Mouse (Mus musculus): Measurements from ENCODE around the gene Rgs3. TPM values are rescaled to one million over a fixed set of nuclear protein-coding genes. Genes with fewer than 3 reads are reported as not detected.

Gene Rgs3
- polyA plus RNA-seq, 1 experiment from 2014 or later: 49.1 TPM

DNA sequence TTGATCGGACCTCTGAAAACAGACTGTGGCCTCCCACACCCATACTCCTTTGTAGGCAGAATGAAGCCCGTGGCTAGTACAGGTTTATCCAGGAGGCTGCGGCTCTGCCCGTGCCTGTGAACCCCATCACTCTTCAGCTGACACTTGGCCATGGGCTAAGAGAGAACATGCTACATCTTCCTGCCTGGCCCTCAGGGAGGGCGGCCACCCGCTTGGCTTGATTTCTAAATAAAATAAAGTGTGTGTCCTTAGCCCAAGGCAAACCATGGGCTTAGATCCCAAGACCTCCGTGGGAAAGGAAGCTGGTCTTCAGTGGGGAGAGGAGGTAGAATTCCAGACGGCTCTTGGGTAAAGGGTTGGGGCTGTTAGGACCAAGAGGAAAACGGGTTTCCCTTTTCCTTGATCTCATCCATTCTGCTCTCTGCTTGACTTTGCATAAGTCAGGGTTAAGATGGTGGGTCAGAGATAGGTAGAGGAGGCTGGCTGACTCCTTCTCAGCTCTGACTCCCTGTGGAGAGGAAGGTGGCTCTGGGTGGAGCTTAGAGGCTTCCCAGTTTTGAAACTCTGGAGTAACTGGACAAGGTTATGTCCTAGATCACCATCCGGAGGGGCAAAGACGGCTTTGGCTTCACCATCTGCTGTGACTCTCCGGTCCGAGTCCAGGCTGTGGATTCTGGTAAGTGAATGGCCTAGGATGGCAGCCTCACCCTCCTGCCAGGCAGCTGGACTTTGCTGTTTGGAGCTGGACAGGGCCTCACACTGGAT, 63.8 kb downstream of the Rgs3 start:
- H3K9me3 ChIP-seq (ENCODE audit: control insufficient read depth, low read length): no peaks in the 10 kb centered on the region
- H3K4me1 ChIP-seq (ENCODE audit: control insufficient read depth, insufficient read depth, low read length): peaks cover 35% of the 10 kb centered on the region
- no peaks in the 10 kb centered on the region for H3K36me3 ChIP-seq (ENCODE audit: control insufficient read depth, insufficient read depth, low read length)
- H3K4me3 ChIP-seq (replicated peaks; ENCODE audit: low read depth, low read length): no peak overlapping the region
- no peak overlapping the region for H3K9ac ChIP-seq (replicated peaks; ENCODE audit: low read length)
- no peak overlapping the region for H3K27ac ChIP-seq (replicated peaks; ENCODE audit: low read depth, low read length)
- H3K4me2 ChIP-seq (ENCODE audit: low read length): no peak overlapping the region
- ATAC-seq (ENCODE audit: low FRiP score, low TSS enrichment) (no peak), DNase-seq (no peak)
- 89% methylated on average over 13 of the region's 13 CpGs for WGBS
- H3K27me3 ChIP-seq (ENCODE audit: control insufficient read depth, insufficient read depth, low read length): no peaks in the 10 kb centered on the region

DNA sequence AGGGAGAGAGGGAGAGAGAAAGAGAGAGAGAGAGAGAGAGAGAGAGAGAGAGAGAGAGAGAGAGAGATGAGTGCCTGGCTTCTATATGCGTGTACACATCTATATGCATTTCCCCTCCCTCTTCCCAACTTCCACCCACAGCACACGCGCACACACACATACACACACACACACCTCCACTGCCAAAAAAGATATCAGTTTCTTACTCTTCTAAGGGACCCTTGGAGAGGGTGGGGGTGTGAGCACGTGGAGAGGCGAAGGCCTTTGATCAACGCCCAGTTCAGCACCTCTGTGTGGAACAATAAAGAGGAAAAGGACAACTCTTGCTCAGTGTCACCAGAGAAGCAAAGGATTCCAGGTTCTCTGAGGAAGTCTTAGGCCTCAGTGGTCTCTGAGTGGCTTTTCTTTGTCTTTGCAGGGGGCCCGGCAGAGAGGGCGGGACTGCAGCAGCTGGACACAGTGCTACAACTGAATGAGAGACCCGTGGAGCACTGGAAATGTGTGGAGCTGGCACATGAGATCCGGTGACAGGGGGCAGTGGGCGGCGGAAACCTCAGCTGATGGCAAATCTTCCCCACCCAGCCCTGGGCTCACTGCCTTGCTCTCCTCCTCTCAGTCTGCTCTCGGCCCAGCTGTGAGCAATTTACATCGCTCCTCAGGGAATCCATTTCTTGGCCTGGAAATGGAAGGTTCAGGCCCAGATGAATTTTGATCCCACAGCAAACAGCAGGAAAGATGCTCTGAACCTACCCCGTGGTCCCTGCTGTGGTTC, 65.2 kb downstream of the Rgs3 start:
- DNase-seq: peak; percentile 64
- 28% methylated on average over 15 of the region's 15 CpGs for WGBS
- Histone ChIP-seq H3K4me1 (ENCODE audit: control insufficient read depth, insufficient read depth, low read length) (peaks cover 20% of the 10 kb centered on the region), H3K4me3 (replicated peaks; ENCODE audit: low read depth, low read length) (no peak overlapping the region), H3K36me3 (ENCODE audit: control insufficient read depth, insufficient read depth, low read length) (no peaks in the 10 kb centered on the region), H3K27ac (replicated peaks; ENCODE audit: low read depth, low read length) (peak overlapping the region; percentile 63), H3K9ac (replicated peaks; ENCODE audit: low read length) (no peak overlapping the region), H3K9me3 (ENCODE audit: control insufficient read depth, low read length) (no peaks in the 10 kb centered on the region), H3K27me3 (ENCODE audit: control insufficient read depth, insufficient read depth, low read length) (no peaks in the 10 kb centered on the region), H3K4me2 (ENCODE audit: low read length) (0 out of 2 replicates have a peak overlapping the region, but pooled peaks have one; percentile 11)
- ATAC-seq (ENCODE audit: low FRiP score, low TSS enrichment): peak; percentile 22; the same call in 1 of the 2 replicates

DNA sequence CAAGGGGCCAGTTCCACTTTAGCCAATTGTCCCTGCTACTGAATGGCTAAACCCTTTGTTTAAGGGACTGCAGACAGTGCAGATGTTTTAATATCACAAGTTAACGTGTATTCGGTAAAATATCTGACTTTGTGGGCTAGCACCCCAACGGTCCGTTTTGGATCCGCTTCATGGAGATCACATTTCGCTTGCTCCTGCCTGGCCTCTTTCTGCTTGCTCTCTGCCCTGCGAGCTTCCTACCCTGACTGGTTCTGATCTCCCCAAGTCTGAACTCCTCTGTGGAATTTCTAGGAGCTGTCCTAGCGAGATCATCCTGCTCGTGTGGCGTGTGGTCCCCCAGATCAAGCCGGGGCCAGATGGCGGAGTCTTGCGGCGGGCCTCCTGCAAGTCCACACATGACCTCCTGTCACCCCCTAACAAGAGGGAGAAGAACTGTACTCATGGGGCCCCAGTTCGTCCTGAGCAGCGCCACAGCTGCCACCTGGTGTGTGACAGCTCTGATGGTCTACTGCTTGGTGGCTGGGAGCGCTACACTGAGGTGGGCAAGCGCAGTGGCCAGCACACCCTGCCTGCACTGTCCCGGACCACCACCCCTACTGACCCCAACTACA, 65.9 kb downstream of the Rgs3 start:
- no peak overlapping the region for H3K9ac ChIP-seq (replicated peaks; ENCODE audit: low read length)
- no peak for ATAC-seq (ENCODE audit: low FRiP score, low TSS enrichment)
- H3K27ac ChIP-seq (replicated peaks; ENCODE audit: low read depth, low read length): peak overlapping the region; percentile 63; the same call in 1 of the 2 replicates

DNA sequence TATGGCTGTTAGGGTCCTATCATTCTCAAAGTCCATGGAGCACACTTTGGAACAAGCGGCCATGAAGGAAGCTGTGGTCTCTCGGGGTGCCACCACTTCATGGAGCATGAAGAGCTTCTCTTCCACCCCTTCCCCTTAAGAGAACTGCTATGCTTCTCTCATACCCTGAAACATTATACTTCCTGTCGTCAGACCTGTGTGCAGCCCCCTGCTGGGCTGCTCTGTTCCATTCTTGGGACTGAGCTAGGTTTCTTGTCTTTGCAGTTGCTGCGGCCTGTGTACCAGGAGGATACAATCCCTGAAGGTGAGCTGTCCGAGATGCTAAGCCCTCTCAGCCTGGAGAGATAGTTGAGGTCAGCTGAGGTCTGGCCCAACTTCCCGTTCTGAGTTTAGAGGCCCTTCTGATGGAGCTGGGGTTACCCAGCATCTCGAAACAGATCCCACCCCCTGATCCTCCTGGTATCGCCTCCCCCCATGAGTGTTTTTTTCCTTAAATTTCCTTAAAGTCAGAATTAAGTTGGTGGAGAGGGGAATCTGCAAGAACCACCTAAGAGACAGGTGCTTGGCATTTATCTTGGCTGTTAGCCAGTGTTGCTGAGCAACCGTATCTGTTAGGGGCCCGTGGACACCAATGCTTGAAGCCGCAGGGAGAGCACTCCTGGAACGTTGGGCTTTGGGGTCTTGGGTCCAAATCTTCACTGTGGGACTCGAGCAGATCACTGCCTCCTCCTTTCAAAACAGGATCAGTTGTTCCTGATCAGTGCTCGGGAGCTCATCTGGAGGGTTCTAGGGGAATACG, 66.8 kb downstream of the Rgs3 start:
- no peak for DNase-seq
- H3K4me2 ChIP-seq (ENCODE audit: low read length): no peak overlapping the region
- H3K9ac ChIP-seq (replicated peaks; ENCODE audit: low read length): no peak overlapping the region
- WGBS: 76% methylated on average over 15 of the region's 15 CpGs
- no peaks in the 10 kb centered on the region for H3K9me3 ChIP-seq (ENCODE audit: control insufficient read depth, low read length)
- no peaks in the 10 kb centered on the region for H3K27me3 ChIP-seq (ENCODE audit: control insufficient read depth, insufficient read depth, low read length)
- ATAC-seq (ENCODE audit: low FRiP score, low TSS enrichment): no peak
- no peaks in the 10 kb centered on the region for H3K36me3 ChIP-seq (ENCODE audit: control insufficient read depth, insufficient read depth, low read length)
- H3K27ac ChIP-seq (replicated peaks; ENCODE audit: low read depth, low read length): no peak overlapping the region
- H3K4me3 ChIP-seq (replicated peaks; ENCODE audit: low read depth, low read length): no peak overlapping the region
- peaks cover 16% of the 10 kb centered on the region for H3K4me1 ChIP-seq (ENCODE audit: control insufficient read depth, insufficient read depth, low read length)

More for the DNA sequence above, 65.9 kb downstream of the Rgs3 start:
- WGBS: 84% methylated on average over 19 of the region's 19 CpGs
- Histone ChIP-seq H3K27me3 (ENCODE audit: control insufficient read depth, insufficient read depth, low read length) (no peaks in the 10 kb centered on the region), H3K4me3 (replicated peaks; ENCODE audit: low read depth, low read length) (no peak overlapping the region), H3K4me1 (ENCODE audit: control insufficient read depth, insufficient read depth, low read length) (peaks cover 16% of the 10 kb centered on the region), H3K9me3 (ENCODE audit: control insufficient read depth, low read length) (no peaks in the 10 kb centered on the region), H3K4me2 (ENCODE audit: low read length) (no peak overlapping the region), H3K36me3 (ENCODE audit: control insufficient read depth, insufficient read depth, low read length) (no peaks in the 10 kb centered on the region)
- no peak for DNase-seq

DNA sequence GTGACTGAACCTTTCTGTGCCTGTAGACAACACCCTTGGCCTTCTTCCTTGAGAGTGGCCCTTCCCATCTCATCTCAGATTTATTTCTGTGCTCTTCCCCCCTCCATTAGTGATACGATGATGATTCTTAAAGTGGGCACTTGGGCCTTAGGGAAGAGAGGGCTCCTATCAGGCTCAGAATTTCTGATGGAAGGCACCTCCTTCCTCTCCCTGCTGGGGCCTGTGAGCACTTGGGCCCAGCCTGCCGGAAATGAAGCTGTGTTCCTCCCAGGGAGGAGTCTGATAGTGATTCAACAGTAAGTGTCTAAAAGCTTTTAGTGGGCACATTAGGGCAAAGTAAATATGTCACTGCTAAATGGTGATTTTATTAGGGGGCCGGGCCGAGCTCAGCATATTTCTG, 67.7 kb downstream of the Rgs3 start:
- Histone ChIP-seq H3K4me3 (replicated peaks; ENCODE audit: low read depth, low read length) (no peak overlapping the region), H3K4me2 (ENCODE audit: low read length) (no peak overlapping the region), H3K9me3 (ENCODE audit: control insufficient read depth, low read length) (no peaks in the 10 kb centered on the region), H3K9ac (replicated peaks; ENCODE audit: low read length) (no peak overlapping the region), H3K4me1 (ENCODE audit: control insufficient read depth, insufficient read depth, low read length) (peaks cover 15% of the 10 kb centered on the region), H3K27ac (replicated peaks; ENCODE audit: low read depth, low read length) (no peak overlapping the region), H3K36me3 (ENCODE audit: control insufficient read depth, insufficient read depth, low read length) (no peaks in the 10 kb centered on the region), H3K27me3 (ENCODE audit: control insufficient read depth, insufficient read depth, low read length) (no peaks in the 10 kb centered on the region)
- DNase-seq (no peak), ATAC-seq (ENCODE audit: low FRiP score, low TSS enrichment) (no peak)
- WGBS: 90% methylated on average over 4 of the region's 4 CpGs

DNA sequence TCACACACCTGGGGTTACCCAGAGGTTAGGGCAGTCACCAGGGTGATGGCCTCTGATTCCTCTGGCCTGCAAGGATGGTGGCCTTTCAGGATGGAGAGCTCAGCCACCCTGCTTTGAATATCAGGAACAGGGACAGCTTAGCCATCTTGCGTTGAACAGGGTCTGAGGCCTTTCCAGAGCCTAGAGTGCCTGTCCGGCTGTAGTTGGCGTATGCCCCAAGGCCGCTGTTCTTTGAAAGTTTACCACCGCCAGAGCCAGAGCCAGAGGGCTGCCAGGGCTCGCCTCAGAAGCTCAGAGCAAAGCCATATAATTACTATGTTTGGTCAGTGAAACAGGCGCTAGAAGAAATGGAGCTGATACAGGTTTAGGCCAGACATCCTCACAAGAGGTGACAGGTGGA, 68.9 kb downstream of the Rgs3 start:
- H3K9me3 ChIP-seq (ENCODE audit: control insufficient read depth, low read length): no peaks in the 10 kb centered on the region
- H3K9ac ChIP-seq (replicated peaks; ENCODE audit: low read length): no peak overlapping the region
- peaks cover 13% of the 10 kb centered on the region for H3K4me1 ChIP-seq (ENCODE audit: control insufficient read depth, insufficient read depth, low read length)
- H3K27ac ChIP-seq (replicated peaks; ENCODE audit: low read depth, low read length): no peak overlapping the region
- no peaks in the 10 kb centered on the region for H3K27me3 ChIP-seq (ENCODE audit: control insufficient read depth, insufficient read depth, low read length)
- DNase-seq (no peak), ATAC-seq (ENCODE audit: low FRiP score, low TSS enrichment) (no peak)
- no peak overlapping the region for H3K4me3 ChIP-seq (replicated peaks; ENCODE audit: low read depth, low read length)
- no peaks in the 10 kb centered on the region for H3K36me3 ChIP-seq (ENCODE audit: control insufficient read depth, insufficient read depth, low read length)
- 78% methylated on average over 7 of the region's 7 CpGs for WGBS
- no peak overlapping the region for H3K4me2 ChIP-seq (ENCODE audit: low read length)

DNA sequence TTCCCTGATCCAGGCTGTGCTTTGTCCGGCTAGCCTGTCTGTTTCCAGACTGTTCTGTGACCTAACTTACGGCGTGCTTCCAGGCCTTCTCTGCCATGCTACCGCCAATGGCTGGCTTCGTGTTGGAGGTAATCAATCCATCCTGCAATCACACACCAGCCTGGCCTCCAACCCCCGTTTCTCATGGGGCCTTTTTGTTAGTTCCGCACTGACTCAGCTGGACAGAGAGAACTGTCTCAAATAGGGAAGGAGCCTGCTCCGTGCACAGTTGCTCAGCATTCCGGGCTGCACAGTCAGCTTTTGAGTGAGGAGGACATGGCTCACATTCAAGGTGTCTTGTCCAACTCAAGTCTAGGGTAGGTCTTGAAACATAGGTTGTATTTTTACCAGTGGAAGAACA, 69.8 kb downstream of the Rgs3 start:
- Histone ChIP-seq H3K36me3 (ENCODE audit: control insufficient read depth, insufficient read depth, low read length) (no peaks in the 10 kb centered on the region), H3K4me2 (ENCODE audit: low read length) (no peak overlapping the region), H3K27ac (replicated peaks; ENCODE audit: low read depth, low read length) (no peak overlapping the region), H3K9ac (replicated peaks; ENCODE audit: low read length) (no peak overlapping the region), H3K4me1 (ENCODE audit: control insufficient read depth, insufficient read depth, low read length) (peaks cover 12% of the 10 kb centered on the region), H3K27me3 (ENCODE audit: control insufficient read depth, insufficient read depth, low read length) (no peaks in the 10 kb centered on the region), H3K4me3 (replicated peaks; ENCODE audit: low read depth, low read length) (no peak overlapping the region), H3K9me3 (ENCODE audit: control insufficient read depth, low read length) (no peaks in the 10 kb centered on the region)
- ATAC-seq (ENCODE audit: low FRiP score, low TSS enrichment) (no peak), DNase-seq (no peak)
- WGBS: 71% methylated on average over 9 of the region's 9 CpGs

DNA sequence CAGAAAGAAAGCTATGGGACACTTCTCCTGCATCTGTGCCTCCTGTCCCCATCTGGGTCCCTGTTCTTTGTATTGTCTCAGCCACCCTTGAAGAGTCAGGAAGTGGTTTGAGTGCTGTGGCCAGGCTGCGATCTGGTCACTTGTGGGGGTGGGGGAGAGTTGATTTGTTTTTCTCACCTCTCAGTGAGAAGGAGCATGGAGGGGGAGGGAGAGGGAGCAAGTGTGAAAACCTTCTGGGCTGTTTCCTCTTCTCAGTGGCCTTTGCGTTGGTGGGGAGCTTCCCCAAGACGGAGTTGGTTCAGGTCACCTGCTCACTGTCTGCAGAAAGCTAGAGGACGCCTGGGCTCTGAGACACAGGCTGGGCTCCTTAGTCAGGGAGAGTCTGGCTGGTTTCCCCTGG, 70.3 kb downstream of the Rgs3 start:
- 61% methylated on average over 4 of the region's 4 CpGs for WGBS
- Histone ChIP-seq H3K4me1 (ENCODE audit: control insufficient read depth, insufficient read depth, low read length) (peaks cover 8% of the 10 kb centered on the region), H3K4me3 (replicated peaks; ENCODE audit: low read depth, low read length) (no peak overlapping the region), H3K4me2 (ENCODE audit: low read length) (no peak overlapping the region), H3K27me3 (ENCODE audit: control insufficient read depth, insufficient read depth, low read length) (no peaks in the 10 kb centered on the region), H3K27ac (replicated peaks; ENCODE audit: low read depth, low read length) (no peak overlapping the region), H3K9ac (replicated peaks; ENCODE audit: low read length) (no peak overlapping the region), H3K9me3 (ENCODE audit: control insufficient read depth, low read length) (no peaks in the 10 kb centered on the region), H3K36me3 (ENCODE audit: control insufficient read depth, insufficient read depth, low read length) (no peaks in the 10 kb centered on the region)
- no peak for DNase-seq
- ATAC-seq (ENCODE audit: low FRiP score, low TSS enrichment): no peak

All from midbrain, embryonic 14.5 days (tissue).